Mouse (Mus musculus) heart, embryonic 13.5 days (tissue): Measurements from ENCODE around the gene Zfp978. TPM values are rescaled to one million over a fixed set of nuclear protein-coding genes. Genes with fewer than 3 reads are reported as not detected.

Experiments
- ATAC-seq: fragments of 200-750 bp; cut with Nextera tagmentation; 2 replicates; pipeline ENCODE4 v1.8.0; 2017; ENCODE audit warnings: moderate TSS enrichment; ENCODE audit not compliant: insufficient number of reproducible peaks, low FRiP score, low TSS enrichment; ENCODE audit errors: extremely low read depth
- H3K27ac ChIP-seq: fragments of 300-500 bp; sonication (generic); replicated peaks from 2 replicates; pipeline ENCODE4 v1.5.1; 2015; ENCODE audit warnings: moderate library complexity, mild to moderate bottlenecking, inconsistent platforms
- H3K27me3 ChIP-seq: fragments of 300-500 bp; sonication (generic); replicated peaks from 2 replicates; pipeline ENCODE4 v1.6.1; 2015; ENCODE audit warnings: mild to moderate bottlenecking, inconsistent platforms
- H3K36me3 ChIP-seq: fragments of 300-500 bp; sonication (generic); 2 replicates; pipeline ENCODE4 v1.6.1; 2015; ENCODE audit warnings: mild to moderate bottlenecking, inconsistent platforms
- H3K4me1 ChIP-seq: fragments of 300-500 bp; sonication (generic); 2 replicates; pipeline ENCODE4 v1.6.1; 2015; ENCODE audit warnings: inconsistent platforms
- H3K4me2 ChIP-seq: fragments of 300-500 bp; sonication (generic); 2 replicates; pipeline ENCODE4 v1.6.1; 2015; ENCODE audit warnings: inconsistent platforms, mild to moderate bottlenecking, moderate library complexity
- H3K4me3 ChIP-seq: fragments of 300-500 bp; sonication (generic); 2 replicates; pipeline ENCODE4 v1.5.1; 2015; ENCODE audit warnings: moderate library complexity, mild to moderate bottlenecking, inconsistent platforms
- H3K9ac ChIP-seq: fragments of 300-500 bp; sonication (generic); 2 replicates; pipeline ENCODE4 v1.6.1; 2015; ENCODE audit warnings: inconsistent platforms, mild to moderate bottlenecking, moderate library complexity
- H3K9me3 ChIP-seq: fragments of 300-500 bp; sonication (generic); 2 replicates; pipeline ENCODE4 v1.6.1; 2016; ENCODE audit warnings: inconsistent platforms
- WGBS: fragments of 180-500 bp; shearing (Covaris S2); methylation state at CpG from one replicate; pipeline ENCODE4 v1.1.7; 2015; ENCODE audit warnings: mixed read lengths; 5-methylcytosine and 5-hydroxymethylcytosine counted together
- polyA plus RNA-seq: library from polyadenylated mRNA; unstranded; fragments of >200 nt; fragmentation: Nextera tagmentation; extraction: Ambion mirVana; gene quantifications from 2 replicates; pipeline ENCODE4 v1.2.1, GENCODE M21; 2015

The Zfp978 gene
- polyA plus RNA-seq, 1 experiment from 2014 or later, result 0.17 TPM

DNA sequence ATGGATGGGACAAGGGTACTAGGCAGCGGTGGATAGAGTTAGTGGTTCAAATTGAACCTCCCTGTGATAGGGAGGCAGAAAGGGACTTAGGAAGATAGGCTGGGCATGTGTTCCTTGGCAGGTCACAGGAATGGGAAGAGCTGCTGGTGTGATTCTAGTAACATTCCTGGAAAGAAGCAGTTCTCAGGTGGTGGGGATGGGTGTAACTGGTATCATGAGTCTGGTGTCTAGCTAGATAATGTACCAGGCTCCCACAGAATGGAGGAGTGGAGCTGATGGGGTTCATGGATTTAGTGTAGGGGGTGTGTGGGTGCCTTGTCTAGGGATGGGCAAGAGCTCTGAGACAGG is 71.3 kb downstream of the Zfp978 start:
- no peaks in the 10 kb centered on the region for H3K27me3 ChIP-seq
- 80% methylated on average over 1 of the region's 1 CpGs for WGBS
- H3K4me3 ChIP-seq, result no peak overlapping the region
- peaks cover 38% of the 10 kb centered on the region for H3K9me3 ChIP-seq
- H3K4me2 ChIP-seq, result no peak overlapping the region
- no peak overlapping the region for H3K27ac ChIP-seq
- ATAC-seq, result peak; percentile 4; the same call in 1 of the 2 replicates
- H3K36me3 ChIP-seq, result no peaks in the 10 kb centered on the region
- no peak overlapping the region for H3K9ac ChIP-seq
- no peaks in the 10 kb centered on the region for H3K4me1 ChIP-seq

DNA sequence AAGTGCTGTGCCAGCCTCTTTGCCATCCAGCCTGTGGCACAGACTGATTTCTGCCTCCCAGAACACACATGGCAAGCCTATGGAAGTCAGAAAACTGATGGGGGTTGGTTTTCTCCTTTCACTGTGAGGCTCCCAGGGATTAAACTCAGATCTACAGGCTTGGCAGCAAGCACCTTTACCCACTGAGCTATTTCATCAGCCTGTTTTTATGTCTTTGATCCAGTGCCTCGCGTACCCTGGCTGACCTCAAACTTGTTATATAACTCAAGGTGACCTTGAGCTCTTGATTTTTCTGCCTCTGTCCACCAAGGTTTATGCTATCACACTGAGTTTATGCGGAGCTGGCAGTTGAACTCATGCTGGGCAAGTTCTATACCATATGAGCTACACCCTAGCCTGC is 71.9 kb downstream of the Zfp978 start:
- H3K27ac ChIP-seq, result no peak overlapping the region
- H3K36me3 ChIP-seq, result no peaks in the 10 kb centered on the region
- no peak overlapping the region for H3K4me2 ChIP-seq
- no peaks in the 10 kb centered on the region for H3K27me3 ChIP-seq
- H3K4me3 ChIP-seq, result no peak overlapping the region
- no peak overlapping the region for H3K9ac ChIP-seq
- no peaks in the 10 kb centered on the region for H3K4me1 ChIP-seq
- peaks cover 38% of the 10 kb centered on the region for H3K9me3 ChIP-seq
- no peak for ATAC-seq
- 38% methylated on average over 3 of the region's 3 CpGs for WGBS

DNA sequence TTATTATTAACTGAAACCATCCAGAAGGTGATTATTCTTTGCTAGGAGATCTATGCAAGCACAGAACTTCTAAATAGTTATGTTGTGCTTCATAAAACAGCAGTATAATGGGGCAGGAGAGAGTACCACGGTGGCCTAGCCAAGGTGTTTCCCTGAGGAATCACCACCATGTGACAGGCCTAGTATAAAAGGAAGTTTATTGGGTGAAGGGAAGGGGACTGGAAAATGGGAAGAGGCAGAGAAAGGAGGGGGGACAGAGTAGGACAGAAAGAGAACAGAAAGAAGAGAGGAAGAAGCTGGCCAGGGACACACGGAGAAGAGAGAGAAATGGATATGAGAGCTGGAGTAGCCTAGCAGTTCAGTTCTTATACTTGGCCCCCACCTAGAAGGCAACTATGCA is 72.8 kb downstream of the Zfp978 start:
- Histone ChIP-seq H3K36me3 (no peaks in the 10 kb centered on the region), H3K27me3 (no peaks in the 10 kb centered on the region), H3K9ac (no peak overlapping the region), H3K4me1 (no peaks in the 10 kb centered on the region), H3K4me2 (no peak overlapping the region), H3K27ac (no peak overlapping the region), H3K9me3 (peaks cover 38% of the 10 kb centered on the region), H3K4me3 (no peak overlapping the region)
- WGBS, result 38% methylated on average over 2 of the region's 2 CpGs
- ATAC-seq, result no peak

Other genes starting within 250 kb of the Zfp978 start
- gene Zfp991, start 229.3 kb upstream of the Zfp978 start, polyA plus RNA-seq, result 5.2 and 5.6 TPM in 2 replicates
- not detected in 2 replicates for gene Zfp988, start 55.6 kb upstream of the Zfp978 start, polyA plus RNA-seq
- 5.4 and 5.5 TPM in 2 replicates for gene Zfp982, start 131.1 kb downstream of the Zfp978 start, polyA plus RNA-seq
- gene Gm16503, start 178.9 kb downstream of the Zfp978 start, polyA plus RNA-seq, result 0.25 and 0.31 TPM in 2 replicates
- gene Zfp985, start 192.0 kb downstream of the Zfp978 start, polyA plus RNA-seq, result 0.07 and 0.10 TPM in 2 replicates